Mouse (Mus musculus) kidney, adult 2 months (tissue): Measurements from ENCODE around the gene Dnaaf3. TPM values are rescaled to one million over a fixed set of nuclear protein-coding genes. Genes with fewer than 3 reads are reported as not detected.

Experiments
- DNase-seq: peaks from one replicate; pipeline ENCODE4 v3.0.0; 2021
- H3K27ac ChIP-seq: fragments of 200-500 bp; 2 replicates; pipeline ENCODE4 v1.5.1; 2012; ENCODE audit warnings: low read depth, low read length, control low read depth, inconsistent platforms; ENCODE audit not compliant: insufficient read depth
- H3K27me3 ChIP-seq: fragments of 200-500 bp; replicated peaks from 2 replicates; pipeline ENCODE4 v1.6.1; 2012; ENCODE audit warnings: mild to moderate bottlenecking, moderate library complexity, low read length, inconsistent platforms; ENCODE audit not compliant: control insufficient read depth, insufficient read depth
- H3K36me3 ChIP-seq: fragments of 200-500 bp; 2 replicates; pipeline ENCODE4 v1.6.1; 2012; ENCODE audit warnings: mild to moderate bottlenecking, moderate library complexity, low read length, inconsistent platforms; ENCODE audit not compliant: control insufficient read depth, insufficient read depth
- H3K4me1 ChIP-seq: fragments of 200-500 bp; 2 replicates; pipeline ENCODE4 v1.6.1; 2011; ENCODE audit warnings: low read length; ENCODE audit not compliant: control insufficient read depth, insufficient read depth
- H3K4me3 ChIP-seq: fragments of 200-500 bp; 2 replicates; pipeline ENCODE4 v1.5.1; 2011; ENCODE audit warnings: mild to moderate bottlenecking, low read depth, low read length, control low read depth; ENCODE audit not compliant: insufficient read depth
- CTCF ChIP-seq: fragments of 200-500 bp; conservative IDR thresholded peaks from 2 replicates; pipeline ENCODE4 v1.5.1; 2011; ENCODE audit warnings: low read depth, mild to moderate bottlenecking, control low read depth, low read length, moderate library complexity, mixed read lengths; ENCODE audit not compliant: insufficient read depth, insufficient read length
- POLR2A ChIP-seq: fragments of 200-500 bp; IDR thresholded peaks from one replicate; pipeline ENCODE4 v1.6.1; 2011; ENCODE audit warnings: low read depth, low read length, control low read depth
- WGBS: fragments of 180-500 bp; shearing (Covaris S2); methylation state at CpG from one replicate; pipeline ENCODE4 v1.1.7; 2018; 5-methylcytosine and 5-hydroxymethylcytosine counted together
- polyA plus RNA-seq: library from polyadenylated mRNA; depleted of rRNA; stranded (reverse); fragments of >200 nt; gene quantifications from 2 replicates; pipeline ENCODE4 v1.2.3, GENCODE M21; 2012

The Dnaaf3 gene
- polyA plus RNA-seq, 1 experiment, result 1.3 TPM

DNA sequence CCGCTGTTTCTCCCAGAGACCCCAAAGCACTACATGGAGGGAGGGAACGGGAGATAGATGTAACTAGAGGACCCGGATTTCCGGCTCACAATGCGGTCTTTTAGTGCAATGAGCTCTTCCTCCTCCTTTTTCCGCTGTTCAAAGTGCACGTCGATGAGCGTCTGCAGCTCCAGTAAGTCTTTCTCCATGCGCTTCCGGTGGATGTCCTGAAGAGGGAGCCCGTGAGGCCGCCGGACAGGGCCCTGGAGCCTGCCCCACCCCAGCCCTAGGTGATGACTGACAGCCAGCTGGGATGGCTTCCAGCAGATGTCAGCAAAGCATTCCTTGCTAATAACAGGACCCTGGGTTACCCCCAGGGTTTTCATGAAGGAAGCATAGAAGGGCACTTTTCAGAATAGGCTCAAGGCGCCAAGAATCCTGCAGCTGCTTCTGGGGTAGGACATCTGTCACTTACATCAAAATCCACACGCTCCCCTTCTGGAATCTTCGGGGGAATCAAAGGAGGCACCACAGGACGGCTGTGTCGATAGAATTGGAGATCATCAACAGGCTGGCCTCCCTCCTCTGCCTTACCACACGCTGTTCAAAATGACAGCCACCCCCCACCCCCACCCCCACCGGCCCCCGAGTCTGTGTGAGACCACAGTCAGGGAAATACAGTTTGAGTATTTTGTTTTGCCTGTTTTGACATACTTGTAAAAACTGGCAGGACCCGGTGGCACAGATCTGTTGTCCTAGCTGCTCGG, 22.2 kb downstream of the Dnaaf3 start:
- no peaks in the 10 kb centered on the region for H3K4me1 ChIP-seq
- H3K36me3 ChIP-seq, result no peaks in the 10 kb centered on the region
- peak; percentile 87 for DNase-seq
- no peaks in the 10 kb centered on the region for H3K27me3 ChIP-seq
- TF ChIP-seq CTCF (peak; percentile 73), POLR2A (no peak)
- H3K4me3 ChIP-seq, result no peak overlapping the region
- WGBS, result 20% methylated on average over 24 of the region's 24 CpGs
- H3K27ac ChIP-seq, result no peak overlapping the region

DNA sequence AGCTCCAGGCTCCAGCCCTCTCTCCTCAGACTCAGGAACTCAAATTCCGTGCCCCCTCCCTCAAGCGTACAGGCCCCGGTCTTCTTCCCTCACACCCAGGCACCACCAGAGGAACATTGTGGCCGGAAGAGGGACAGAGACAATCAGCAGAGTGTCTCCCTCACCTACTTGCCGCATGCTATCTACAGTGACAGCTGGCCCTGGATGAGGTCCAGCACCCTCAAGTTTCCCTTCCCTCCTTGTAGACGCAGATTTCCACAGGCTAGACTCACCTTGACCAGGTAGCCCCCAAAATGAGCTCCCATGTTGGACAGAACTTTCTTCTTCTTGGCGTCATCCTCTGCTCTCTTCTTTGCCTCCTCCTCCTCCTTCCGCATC, 23.5 kb downstream of the Dnaaf3 start:
- no peak overlapping the region for H3K4me3 ChIP-seq
- H3K36me3 ChIP-seq, result no peaks in the 10 kb centered on the region
- H3K27ac ChIP-seq, result no peak overlapping the region
- DNase-seq, result no peak
- TF ChIP-seq CTCF, result no peak
- no peak for TF ChIP-seq POLR2A
- H3K4me1 ChIP-seq, result no peaks in the 10 kb centered on the region
- whole genome bisulfite sequencing, result 89% methylated on average over 8 of the region's 8 CpGs
- H3K27me3 ChIP-seq, result no peaks in the 10 kb centered on the region

DNA sequence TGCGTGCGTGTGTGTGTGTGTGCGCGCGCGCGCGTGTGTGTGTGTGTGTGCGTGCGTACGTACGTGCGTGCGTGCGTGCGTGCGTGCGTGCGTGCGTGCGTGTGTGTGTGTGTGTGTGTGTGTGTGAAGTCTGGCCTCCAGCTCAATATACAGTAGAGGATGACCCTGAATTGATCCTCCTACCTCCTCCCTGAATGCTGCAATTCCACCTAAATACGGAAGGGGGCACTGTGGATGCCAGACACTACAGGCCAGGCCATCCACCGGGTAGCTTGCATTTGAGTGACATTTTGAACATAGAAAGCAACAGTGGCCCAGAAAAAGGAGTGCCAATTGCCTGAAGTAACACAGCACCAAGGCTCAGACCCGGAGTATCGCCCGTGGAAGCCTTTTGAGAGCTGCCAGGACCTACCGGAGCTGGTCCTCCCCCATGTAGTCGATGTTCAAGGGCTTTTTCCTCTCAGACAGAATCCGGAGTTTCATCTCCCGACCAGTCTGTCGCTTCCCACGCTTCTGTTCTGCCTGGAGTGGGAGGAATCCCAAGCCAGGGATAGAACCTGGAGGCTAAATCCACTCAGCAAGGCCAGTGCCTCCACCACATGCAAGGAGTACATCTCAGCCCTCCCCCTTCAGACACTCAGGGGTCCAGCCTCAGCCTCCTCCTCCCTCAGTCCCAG, 24.1 kb downstream of the Dnaaf3 start:
- no peak overlapping the region for H3K27ac ChIP-seq
- H3K36me3 ChIP-seq, result no peaks in the 10 kb centered on the region
- H3K4me1 ChIP-seq, result no peaks in the 10 kb centered on the region
- peak; percentile 38 for TF ChIP-seq CTCF
- TF ChIP-seq POLR2A, result no peak
- DNase-seq, result no peak
- no peaks in the 10 kb centered on the region for H3K27me3 ChIP-seq
- no peak overlapping the region for H3K4me3 ChIP-seq
- 70% methylated on average over 30 of the region's 32 CpGs for WGBS

DNA sequence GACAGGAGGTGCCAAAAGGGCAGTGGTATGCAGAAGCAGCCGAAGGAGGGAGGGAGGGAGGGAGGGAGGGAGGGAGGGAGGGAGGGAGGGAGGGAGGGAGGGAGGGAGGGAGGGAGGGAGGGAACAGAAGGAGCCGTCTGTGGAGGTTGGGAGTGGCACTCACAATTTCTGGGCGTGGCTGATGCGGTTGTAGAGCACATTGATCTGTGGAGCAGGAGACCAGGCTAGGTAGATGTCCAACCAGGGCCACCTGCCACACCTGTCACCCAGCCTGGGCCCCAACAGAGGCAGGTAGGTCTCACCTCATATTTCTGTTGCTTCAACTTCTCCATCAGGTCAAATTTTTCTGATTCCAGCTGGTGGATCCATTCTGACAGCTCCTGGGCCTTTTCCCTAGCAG, 25.0 kb downstream of the Dnaaf3 start:
- no peaks in the 10 kb centered on the region for H3K4me1 ChIP-seq
- no peaks in the 10 kb centered on the region for H3K36me3 ChIP-seq
- no peak overlapping the region for H3K27ac ChIP-seq
- H3K4me3 ChIP-seq, result no peak overlapping the region
- 54% methylated on average over 3 of the region's 4 CpGs for WGBS
- TF ChIP-seq CTCF, result no peak
- DNase-seq, result no peak
- H3K27me3 ChIP-seq, result no peaks in the 10 kb centered on the region

DNA sequence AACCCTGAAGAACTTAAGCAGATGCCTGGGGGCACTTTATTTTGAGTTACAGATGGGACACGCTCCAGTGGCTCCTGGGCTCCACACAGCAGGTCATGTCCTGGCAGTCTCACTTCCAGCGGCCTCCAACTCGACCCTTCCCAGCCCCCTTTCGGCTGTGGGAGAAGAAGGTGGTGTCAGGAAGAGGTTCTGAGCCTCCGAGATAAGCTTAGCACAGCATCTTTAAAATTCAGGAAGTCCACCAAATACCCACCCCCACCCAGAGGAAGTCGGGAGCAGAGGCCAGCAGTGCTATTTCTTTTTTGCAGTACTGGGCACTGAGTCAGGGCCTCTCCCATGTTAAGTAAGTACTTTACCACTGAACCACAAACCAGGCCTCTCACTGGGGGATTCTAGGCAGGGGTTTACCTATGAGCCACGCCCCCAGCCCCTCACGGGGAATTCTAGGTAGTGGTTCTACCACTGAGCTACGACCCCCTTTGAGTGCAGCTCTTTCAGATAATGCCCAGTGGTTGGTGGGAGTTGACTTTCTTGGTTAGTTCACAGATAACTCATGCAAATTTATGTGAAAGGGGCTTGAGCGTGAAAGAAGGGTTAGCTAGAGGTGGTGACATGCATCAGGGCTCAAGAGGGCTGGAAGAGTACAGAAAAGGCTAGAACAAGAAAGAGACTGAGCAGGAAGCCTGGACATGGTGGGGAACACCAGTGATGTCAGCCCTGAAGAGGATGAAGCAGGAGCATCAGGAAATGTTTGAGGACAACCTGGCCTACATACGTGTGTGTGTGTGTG, 27.4 kb downstream of the Dnaaf3 start:
- no peak for DNase-seq
- no peaks in the 10 kb centered on the region for H3K36me3 ChIP-seq
- no peaks in the 10 kb centered on the region for H3K27me3 ChIP-seq
- WGBS, result 50% methylated on average over 11 of the region's 11 CpGs
- TF ChIP-seq CTCF (no peak), POLR2A (no peak)
- no peak overlapping the region for H3K4me3 ChIP-seq
- H3K4me1 ChIP-seq, result peaks cover 5% of the 10 kb centered on the region; the same call in 1 of the 2 replicates
- no peak overlapping the region for H3K27ac ChIP-seq

- Histone ChIP-seq H3K27ac (no peak overlapping the region), H3K36me3 (no peaks in the 10 kb centered on the region), H3K4me3 (no peak overlapping the region), H3K4me1 (peaks cover 9% of the 10 kb centered on the region; the same call in 1 of the 2 replicates), H3K27me3 (no peaks in the 10 kb centered on the region)
- no peak for DNase-seq
- TF ChIP-seq POLR2A, result no peak
- TF ChIP-seq CTCF, result no peak
- 75% methylated on average over 5 of the region's 5 CpGs for WGBS
These were observed 28.4 kb downstream of the Dnaaf3 start for GRCm38 (mm10) chr7:4503858-4504257.

- no peak overlapping the region for H3K4me3 ChIP-seq
- TF ChIP-seq CTCF, result no peak
- TF ChIP-seq POLR2A, result no peak
- no peak for DNase-seq
- 83% methylated on average over 4 of the region's 4 CpGs for WGBS
- no peaks in the 10 kb centered on the region for H3K36me3 ChIP-seq
- H3K27ac ChIP-seq, result no peak overlapping the region
- peaks cover 13% of the 10 kb centered on the region; the same call in 1 of the 2 replicates for H3K4me1 ChIP-seq
- no peaks in the 10 kb centered on the region for H3K27me3 ChIP-seq
These were observed 29.2 kb downstream of the Dnaaf3 start for GRCm38 (mm10) chr7:4503100-4503499.
